In the genomic region with DNA sequence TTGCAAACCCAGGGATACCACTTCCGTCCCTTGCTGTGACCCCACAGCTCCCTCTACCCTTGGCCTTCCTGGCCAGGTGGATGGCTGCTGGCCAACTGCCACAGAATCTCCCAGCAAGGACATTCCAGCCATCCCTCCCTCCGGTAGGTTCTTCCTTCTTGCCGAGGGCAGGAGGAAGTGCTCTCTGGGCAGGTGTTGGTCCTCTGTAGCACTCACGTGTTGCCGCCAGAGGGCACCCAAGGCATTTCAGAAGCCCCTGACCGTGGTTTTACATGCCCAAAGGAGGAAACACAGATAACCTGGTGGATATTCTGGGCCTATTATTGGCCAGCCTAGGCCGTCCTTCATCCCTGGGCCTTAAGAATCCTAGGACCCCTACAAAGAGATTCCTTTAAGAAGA, we compare ENCODE assay signal across 9 mouse cellular contexts. TPM values are rescaled to one million over a fixed set of nuclear protein-coding genes. Genes with fewer than 3 reads are reported as not detected.
DNase-seq lines count a peak whose midpoint lies in the region; ATAC-seq and TF ChIP-seq lines count a peak whose summit lies in the region.
"Had no signal": no experiment of that assay in that cellular context is flagged by ENCODE, and none has a peak within 500 bp of the region (broad histone marks: within the 10 kb centered on the region; RNA-seq: fewer than 3 reads in every experiment).

No protein-coding gene starts in this region.

- peak overlapping the region; percentile 28; the same call in 1 of the 2 replicates for H3K4me2 ChIP-seq in forebrain, embryonic 12.5 days
- peak overlapping the region; percentile 3; the same call in 1 of the 2 replicates for H3K4me2 ChIP-seq in hindbrain, embryonic 14.5 days (replicated peaks)
- H3K4me2 ChIP-seq: lung, embryonic 15.5 days had no signal

- no peak overlapping the region for H3K27ac ChIP-seq in bone marrow, adult 2 months (ENCODE audit: control insufficient read depth, insufficient read depth, low read depth, low read length, poor library complexity)
- no peak overlapping the region for H3K27ac ChIP-seq in forebrain, embryonic 12.5 days
- H3K27ac ChIP-seq in hindbrain, embryonic 14.5 days = no peak overlapping the region
- H3K27ac ChIP-seq: lung, embryonic 15.5 days had no signal

- no peak overlapping the region for H3K4me3 ChIP-seq in bone marrow, adult 2 months (replicated peaks; ENCODE audit: control insufficient read depth, low read depth, low read length)
- no peak overlapping the region for H3K4me3 ChIP-seq in forebrain, embryonic 12.5 days (replicated peaks)
- no peak overlapping the region for H3K4me3 ChIP-seq in hindbrain, embryonic 14.5 days (replicated peaks; ENCODE audit: low read length)
- H3K4me3 ChIP-seq: lung, embryonic 15.5 days had no signal

- no peak overlapping the region for H3K9ac ChIP-seq in forebrain, embryonic 12.5 days
- H3K9ac ChIP-seq in hindbrain, embryonic 14.5 days = 0 out of 2 replicates have a peak overlapping the region, but pooled peaks have one; percentile 17
- H3K9ac ChIP-seq: lung, embryonic 15.5 days had no signal

- H3K27me3 ChIP-seq in forebrain, embryonic 12.5 days = peaks cover 48% of the 10 kb centered on the region
- peaks cover 11% of the 10 kb centered on the region for H3K27me3 ChIP-seq in hindbrain, embryonic 14.5 days (ENCODE audit: control insufficient read depth, insufficient read depth, low read length)

- TF ChIP-seq POLR2A in bone marrow, adult 2 months (IDR thresholded peaks at IDR 0.05; ENCODE audit: borderline replicate concordance, control insufficient read depth, low read depth, low read length) = no peak

- H3K9me3 ChIP-seq in forebrain, embryonic 12.5 days = no peaks in the 10 kb centered on the region
- no peaks in the 10 kb centered on the region for H3K9me3 ChIP-seq in hindbrain, embryonic 14.5 days (ENCODE audit: control insufficient read depth, low read length)
- H3K9me3 ChIP-seq: lung, embryonic 15.5 days had no signal

- peaks cover 2% of the 10 kb centered on the region; the same call in 1 of the 2 replicates for H3K4me1 ChIP-seq in bone marrow, adult 2 months (ENCODE audit: control insufficient read depth, insufficient read depth, low read length)
- peaks cover 13% of the 10 kb centered on the region for H3K4me1 ChIP-seq in forebrain, embryonic 12.5 days
- H3K4me1 ChIP-seq in hindbrain, embryonic 14.5 days (replicated peaks; ENCODE audit: control insufficient read depth, insufficient read depth, low read length) = peaks cover 6% of the 10 kb centered on the region; the same call in 1 of the 2 replicates

- 5% methylated on average over 7 of the region's 7 CpGs for WGBS in bone marrow, adult 2 months
- WGBS in forebrain, embryonic 12.5 days = 4% methylated on average over 7 of the region's 7 CpGs
- 4% methylated on average over 7 of the region's 7 CpGs for WGBS in hindbrain, embryonic 14.5 days

- DNase-seq in ES-CJ7 (ENCODE audit: low read depth, low spot score) = peak; percentile 90
- DNase-seq in hindbrain, embryonic 14.5 days (ENCODE audit: low spot score) = peak; percentile 83
- peak; percentile 83 to 89 for DNase-seq in layer of hippocampus, postnatal 10 days (ENCODE audit: low spot score in 2 of 2)
- peak; percentile 89 for DNase-seq in lung, postnatal 36 days
- peak; percentile 75 for DNase-seq in retina, postnatal 7 days (ENCODE audit: low read depth, low spot score)
- peak; percentile 81 for DNase-seq in urinary bladder, postnatal 25 days (ENCODE audit: low spot score)

- H3K36me3 ChIP-seq in forebrain, embryonic 12.5 days (replicated peaks) = no peaks in the 10 kb centered on the region
- no peaks in the 10 kb centered on the region for H3K36me3 ChIP-seq in hindbrain, embryonic 14.5 days (replicated peaks; ENCODE audit: control insufficient read depth, insufficient read depth)
- H3K36me3 ChIP-seq: lung, embryonic 15.5 days had no signal

- peak; percentile 95 for TF ChIP-seq CTCF in bone marrow, adult 2 months (IDR thresholded peaks at IDR 0.05; ENCODE audit: control insufficient read depth, insufficient read depth, low read length)

- no peak for ATAC-seq in forebrain, embryonic 12.5 days (ENCODE audit: low FRiP score)
- no peak for ATAC-seq in hindbrain, embryonic 14.5 days (ENCODE audit: low FRiP score)

RNA-seq across cellular contexts. Expression of a gene that starts 0.4 kb away (rescaled TPM):
- polyA plus RNA-seq in bone marrow, adult 2 months (2011; ENCODE audit: insufficient read depth, insufficient read length, low replicate concordance, missing spikeins) = 14.6 and 16.9 TPM in 2 replicates
- polyA plus RNA-seq in forebrain, embryonic 12.5 days (2016; fragmentation: Nextera tagmentation; extraction: Ambion mirVana) = 23.1 and 27.2 TPM in 2 replicates
- polyA plus RNA-seq in hindbrain, embryonic 14.5 days (2014; fragmentation: Nextera tagmentation; extraction: Ambion mirVana) = 14.4 and 14.9 TPM in 2 replicates
- 10 to 100 TPM; 11.5 to 12.0 TPM for total RNA-seq in layer of hippocampus, postnatal 10 days (2021)

RNA-seq across cellular contexts. Expression of a gene that starts 30.8 kb away (rescaled TPM):
- 1.00 TPM in 1 of 2 replicates, not detected in the other for polyA plus RNA-seq in bone marrow, adult 2 months (2011; ENCODE audit: insufficient read depth, insufficient read length, low replicate concordance, missing spikeins)
- 0.26 and 0.51 TPM in 2 replicates for polyA plus RNA-seq in forebrain, embryonic 12.5 days (2016; fragmentation: Nextera tagmentation; extraction: Ambion mirVana)
- 0.09 and 0.16 TPM in 2 replicates for polyA plus RNA-seq in hindbrain, embryonic 14.5 days (2014; fragmentation: Nextera tagmentation; extraction: Ambion mirVana)
- total RNA-seq in layer of hippocampus, postnatal 10 days (2021) = 1 to 10 TPM; 1.4 TPM

RNA-seq across cellular contexts. Expression of a gene that starts 38.6 kb away (rescaled TPM):
- 65.6 and 132 TPM in 2 replicates for polyA plus RNA-seq in bone marrow, adult 2 months (2011; ENCODE audit: insufficient read depth, insufficient read length, low replicate concordance, missing spikeins)
- polyA plus RNA-seq in forebrain, embryonic 12.5 days (2016; fragmentation: Nextera tagmentation; extraction: Ambion mirVana) = 17.2 and 17.4 TPM in 2 replicates
- 27.5 and 28.9 TPM in 2 replicates for polyA plus RNA-seq in hindbrain, embryonic 14.5 days (2014; fragmentation: Nextera tagmentation; extraction: Ambion mirVana)
- total RNA-seq in layer of hippocampus, postnatal 10 days (2021) = 10 to 100 TPM; 28.0 to 28.8 TPM

RNA-seq across cellular contexts. Expression of a gene that starts 47.4 kb away (rescaled TPM):
- 3.0 and 6.7 TPM in 2 replicates for polyA plus RNA-seq in bone marrow, adult 2 months (2011; ENCODE audit: insufficient read depth, insufficient read length, low replicate concordance, missing spikeins)
- polyA plus RNA-seq in forebrain, embryonic 12.5 days (2016; fragmentation: Nextera tagmentation; extraction: Ambion mirVana) = 26.0 and 28.0 TPM in 2 replicates
- 11.5 and 12.7 TPM in 2 replicates for polyA plus RNA-seq in hindbrain, embryonic 14.5 days (2014; fragmentation: Nextera tagmentation; extraction: Ambion mirVana)
- total RNA-seq in layer of hippocampus, postnatal 10 days (2021) = 1 to 10 TPM; 5.2 to 6.3 TPM

RNA-seq across cellular contexts. Expression of a gene that starts 54.5 kb away (rescaled TPM):
- not detected in 2 replicates for polyA plus RNA-seq in bone marrow, adult 2 months (2011; ENCODE audit: insufficient read depth, insufficient read length, low replicate concordance, missing spikeins)
- 0.58 and 0.60 TPM in 2 replicates for polyA plus RNA-seq in forebrain, embryonic 12.5 days (2016; fragmentation: Nextera tagmentation; extraction: Ambion mirVana)
- polyA plus RNA-seq in hindbrain, embryonic 14.5 days (2014; fragmentation: Nextera tagmentation; extraction: Ambion mirVana) = 0.16 TPM in 2 replicates
- total RNA-seq in layer of hippocampus, postnatal 10 days (2021) = not detected
